Mouse (Mus musculus) lung, adult 2 months (tissue): ENCODE results near the gene Olfr1320. TPM values are rescaled to one million over a fixed set of nuclear protein-coding genes. Genes with fewer than 3 reads are reported as not detected.
"Not testable (repeated sequence)": the region's sequence is repeated elsewhere in the genome, so short reads cannot be mapped to it uniquely, and the experiment has no call there.

Experiments used
- DNase-seq: peaks from one replicate; pipeline ENCODE4 v3.0.0; 2022
- H3K4me1 ChIP-seq: fragments of 200-500 bp; 2 replicates; pipeline ENCODE4 v1.6.1; 2011; ENCODE audit warnings: low read length; ENCODE audit not compliant: control insufficient read depth, insufficient read depth
- H3K4me3 ChIP-seq: fragments of 200-500 bp; replicated peaks from 2 replicates; pipeline ENCODE3; 2011; ENCODE audit warnings: low read depth, mild to moderate bottlenecking, control low read depth, low read length; ENCODE audit errors: extremely low read depth
- CTCF ChIP-seq: fragments of 200-500 bp; IDR thresholded peaks from 2 replicates; pipeline ENCODE4 v1.5.1; 2011; ENCODE audit warnings: mild to moderate bottlenecking, low read length, control low read depth; ENCODE audit not compliant: insufficient read depth
- POLR2A ChIP-seq: fragments of 200-500 bp; IDR thresholded peaks from 2 replicates; pipeline ENCODE4 v1.6.1; 2011; ENCODE audit warnings: low read depth, mild to moderate bottlenecking, control low read depth, low read length, borderline replicate concordance; ENCODE audit errors: extremely low read depth
- WGBS: fragments of 180-500 bp; shearing (Covaris S2); methylation state at CpG from one replicate; pipeline ENCODE4 v1.1.7; 2018; 5-methylcytosine and 5-hydroxymethylcytosine counted together
- polyA plus RNA-seq: library from polyadenylated mRNA; depleted of rRNA; stranded (reverse); fragments of >200 nt; gene quantifications from 2 replicates; pipeline ENCODE4 v1.2.3, GENCODE M21; 2012; rRNA removed

Olfr1320 gene
- not detected in 2 replicates for polyA plus RNA-seq

DNA sequence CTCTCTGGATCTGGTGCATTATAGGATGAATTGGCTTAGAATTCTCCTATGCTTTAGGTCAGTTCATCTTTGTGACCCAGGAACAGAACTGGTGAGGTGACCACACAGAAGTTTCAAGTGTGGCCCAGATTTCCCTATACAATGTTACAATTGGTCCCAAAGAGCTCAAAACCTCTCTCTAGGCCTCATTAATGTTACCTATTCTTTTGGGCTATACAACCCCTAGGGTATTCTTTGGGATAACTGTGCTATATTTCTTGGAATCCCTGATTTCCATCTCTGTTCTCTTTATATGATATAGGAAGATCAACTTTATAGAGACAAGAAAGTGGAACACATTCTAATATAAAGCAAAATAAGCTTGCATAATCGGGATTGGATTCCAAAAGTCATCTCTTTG is at the start of gene Olfr1320:
TSS of gene Olfr1320 (plus strand) at position 301 of the 400 bp plus-strand sequence.
- Histone ChIP-seq H3K4me1 (no peaks in the 10 kb centered on the region), H3K4me3 (no peak within 1 kb of the TSS)
- DNase-seq: no peak
- 78% methylated on average over 1 of the region's 1 CpGs for WGBS
- TF ChIP-seq CTCF: no peak

- no peak for DNase-seq
- no peaks in the 10 kb centered on the region for H3K4me1 ChIP-seq
- H3K4me3 ChIP-seq: no peak overlapping the region
- TF ChIP-seq POLR2A (no peak), CTCF (no peak)
Measured at GRCm38 (mm10) chrX:49627566-49627965, 44.6 kb upstream of the Olfr1320 start.

GRCm38 (mm10) chrX:49631195-49631594 is 40.9 kb upstream of the Olfr1320 start:
- H3K4me3 ChIP-seq: no peak overlapping the region
- H3K4me1 ChIP-seq: no peaks in the 10 kb centered on the region
- DNase-seq: no peak
- TF ChIP-seq CTCF (no peak), POLR2A (no peak)
- 57% methylated on average over 2 of the region's 2 CpGs for WGBS

DNA sequence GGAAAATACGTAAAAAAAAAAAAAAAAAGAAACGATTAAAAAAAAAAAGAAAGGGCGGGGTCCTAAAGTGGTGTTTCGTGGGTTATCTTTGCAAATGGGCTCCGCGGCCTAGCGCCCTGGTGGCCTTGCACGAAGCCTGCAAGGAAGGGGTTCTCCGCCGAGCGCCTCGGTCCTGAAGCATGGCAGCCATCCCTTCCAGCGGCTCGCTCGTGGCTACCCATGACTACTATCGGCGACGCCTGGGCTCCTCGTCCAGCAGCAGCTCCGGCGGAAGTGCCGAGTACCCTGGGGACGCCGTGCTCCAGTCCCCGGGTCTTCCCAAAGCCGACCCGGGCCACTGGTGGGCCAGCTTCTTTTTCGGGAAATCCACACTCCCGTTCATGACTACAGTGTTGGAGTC is 11.4 kb upstream of the Olfr1320 start:
- DNase-seq: peak; percentile 2
- H3K4me1 ChIP-seq, H3K4me3 ChIP-seq: not testable (repeated sequence)
- 85% methylated on average over 29 of the region's 29 CpGs for WGBS

Other genes with a start within 250 kb of the Olfr1320 start
- gene Arhgap36, start 208.4 kb upstream of the Olfr1320 start, polyA plus RNA-seq: 0.08 and 0.28 TPM in 2 replicates
- gene Olfr1321, start 62.7 kb downstream of the Olfr1320 start, polyA plus RNA-seq: not detected in 2 replicates
- 0.86 and 1.1 TPM in 2 replicates for gene Igsf1, start 125.4 kb downstream of the Olfr1320 start, polyA plus RNA-seq
- not detected in 2 replicates for gene Olfr1322, start 219.2 kb downstream of the Olfr1320 start, polyA plus RNA-seq